Mouse (Mus musculus): ENCODE data around the gene D930020B18Rik. TPM values are rescaled to one million over a fixed set of nuclear protein-coding genes. Genes with fewer than 3 reads are reported as not detected.

D930020B18Rik gene
- not detected in 2 replicates for polyA plus RNA-seq (2012; ENCODE audit: insufficient read depth, insufficient read length, low replicate concordance, missing spikeins)

DNA sequence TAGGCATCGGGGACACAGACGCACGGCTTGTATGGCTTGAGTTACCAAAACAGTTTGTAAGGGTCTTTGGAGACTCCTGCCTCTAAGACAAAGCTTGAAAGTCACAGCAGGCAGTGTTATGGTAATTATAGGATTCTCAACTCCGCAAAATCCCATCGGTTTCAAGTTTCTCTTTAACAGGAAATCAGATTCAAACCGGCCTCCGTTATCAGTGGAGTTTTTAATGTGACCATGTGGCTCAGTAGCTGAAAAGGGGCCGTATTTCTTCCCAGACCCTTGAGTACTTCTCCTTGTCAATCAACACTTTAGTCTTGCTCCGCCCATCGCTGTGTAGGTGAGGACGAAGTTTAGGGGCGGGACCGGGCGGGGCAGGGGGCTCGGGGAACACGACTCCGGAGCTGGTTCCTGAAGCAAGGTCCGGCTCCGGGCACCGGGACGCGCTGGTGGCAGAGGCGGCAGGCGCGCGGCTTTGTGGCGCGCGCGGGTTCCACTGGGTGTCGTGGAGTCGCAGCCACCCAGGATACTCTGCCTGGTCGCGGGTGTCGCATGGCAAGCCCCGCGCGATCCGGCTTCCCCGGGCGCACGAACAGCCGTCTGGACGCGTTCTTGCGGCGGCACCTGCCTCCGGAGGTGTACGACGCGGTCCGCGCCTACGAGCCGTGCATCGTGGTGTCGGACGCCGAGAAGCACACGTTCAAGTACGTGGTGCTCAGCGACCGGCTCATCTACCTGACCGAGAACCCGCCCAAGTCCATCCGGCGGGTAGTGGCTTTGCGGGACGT is at the start of gene D930020B18Rik:
Gene D930020B18Rik (plus strand): TSS at position 317 of the 782 bp plus-strand sequence.
- TF ChIP-seq CTCF (IDR thresholded peaks at IDR 0.05; ENCODE audit: insufficient read depth, low read depth, low read length), result no peak
- 0 out of 2 replicates have a peak, but pooled peaks have one; percentile 15 for TF ChIP-seq POLR2A (IDR thresholded peaks at IDR 0.05; ENCODE audit: insufficient read depth, low read depth, low read length)
- Histone ChIP-seq H3K4me3 (ENCODE audit: insufficient read depth, low read depth, low read length) (peak within 1 kb of the TSS; percentile 54), H3K4me1 (ENCODE audit: control insufficient read depth, insufficient read depth, low read length) (peaks cover 15% of the 10 kb centered on the region), H3K27ac (ENCODE audit: insufficient read depth, low read depth, low read length) (no peak within 1 kb of the TSS)
- under 1% methylated on average over 69 of the region's 69 CpGs for WGBS

DNA sequence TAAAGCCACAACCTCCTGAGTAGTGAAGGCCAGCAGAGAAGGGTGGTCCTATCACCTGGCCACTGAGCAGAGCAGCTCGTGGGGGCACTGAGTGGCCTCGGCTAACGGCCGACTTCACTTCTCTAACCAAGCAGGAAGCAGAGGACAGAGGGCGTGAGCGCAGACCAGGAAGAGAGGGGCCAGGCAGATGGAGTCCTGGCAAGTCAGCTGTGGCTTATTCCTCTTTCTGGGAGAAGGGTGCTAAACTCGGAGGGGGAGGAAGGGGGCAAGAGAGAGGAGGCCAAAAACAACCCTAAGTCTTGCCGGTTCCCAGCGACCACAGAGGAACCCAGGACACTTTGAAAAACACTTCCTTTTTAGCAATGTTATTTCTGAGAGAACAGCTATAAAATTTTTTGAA is 44.8 kb upstream of the D930020B18Rik start:
- WGBS, result 87% methylated on average over 9 of the region's 9 CpGs
- Histone ChIP-seq H3K4me3 (ENCODE audit: insufficient read depth, low read depth, low read length) (no peak overlapping the region), H3K4me1 (ENCODE audit: control insufficient read depth, insufficient read depth, low read length) (no peaks in the 10 kb centered on the region), H3K27ac (ENCODE audit: insufficient read depth, low read depth, low read length) (no peak overlapping the region)
- no peak for TF ChIP-seq CTCF (IDR thresholded peaks at IDR 0.05; ENCODE audit: insufficient read depth, low read depth, low read length)
- no peak for TF ChIP-seq POLR2A (IDR thresholded peaks at IDR 0.05; ENCODE audit: insufficient read depth, low read depth, low read length)

DNA sequence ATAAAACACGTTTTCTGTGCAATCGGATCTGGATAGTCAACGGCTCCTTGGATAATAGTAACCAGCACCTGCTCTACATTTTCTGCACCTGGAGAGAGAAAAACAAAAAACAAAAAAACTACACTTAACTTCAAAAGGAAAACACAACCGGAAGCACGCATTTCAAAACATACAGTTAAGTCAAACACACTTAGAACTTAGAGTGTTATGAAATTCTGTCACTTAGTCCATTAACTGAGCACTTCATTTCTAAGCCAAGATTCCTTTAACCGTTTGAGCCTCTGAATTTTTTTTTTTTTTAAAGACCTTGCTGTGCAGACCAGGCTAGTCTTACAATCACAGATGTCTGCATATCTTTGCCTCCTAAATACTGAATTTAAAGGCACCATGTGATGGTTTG is 40.1 kb upstream of the D930020B18Rik start:
- 76% methylated on average over 6 of the region's 6 CpGs for WGBS
- Histone ChIP-seq H3K4me3 (ENCODE audit: insufficient read depth, low read depth, low read length) (no peak overlapping the region), H3K4me1 (ENCODE audit: control insufficient read depth, insufficient read depth, low read length) (no peaks in the 10 kb centered on the region), H3K27ac (ENCODE audit: insufficient read depth, low read depth, low read length) (no peak overlapping the region)
- no peak for TF ChIP-seq CTCF (IDR thresholded peaks at IDR 0.05; ENCODE audit: insufficient read depth, low read depth, low read length)
- TF ChIP-seq POLR2A (IDR thresholded peaks at IDR 0.05; ENCODE audit: insufficient read depth, low read depth, low read length), result no peak

- TF ChIP-seq CTCF (IDR thresholded peaks at IDR 0.05; ENCODE audit: insufficient read depth, low read depth, low read length), result no peak
- TF ChIP-seq POLR2A (IDR thresholded peaks at IDR 0.05; ENCODE audit: insufficient read depth, low read depth, low read length), result no peak
- Histone ChIP-seq H3K4me1 (ENCODE audit: control insufficient read depth, insufficient read depth, low read length) (no peaks in the 10 kb centered on the region), H3K4me3 (ENCODE audit: insufficient read depth, low read depth, low read length) (no peak overlapping the region), H3K27ac (ENCODE audit: insufficient read depth, low read depth, low read length) (no peak overlapping the region)
- 91% methylated on average over 4 of the region's 4 CpGs for WGBS
Observed at GRCm38 (mm10) chr10:121603556-121603955, 37.8 kb upstream of the D930020B18Rik start.

GRCm38 (mm10) chr10:121604632-121605344 is 36.6 kb upstream of the D930020B18Rik start:
- H3K4me1 ChIP-seq (ENCODE audit: control insufficient read depth, insufficient read depth, low read length), result no peaks in the 10 kb centered on the region
- TF ChIP-seq POLR2A (IDR thresholded peaks at IDR 0.05; ENCODE audit: insufficient read depth, low read depth, low read length) (no peak), CTCF (IDR thresholded peaks at IDR 0.05; ENCODE audit: insufficient read depth, low read depth, low read length) (no peak)
- H3K27ac ChIP-seq (ENCODE audit: insufficient read depth, low read depth, low read length), result no peak overlapping the region
- 91% methylated on average over 13 of the region's 13 CpGs for WGBS
- H3K4me3 ChIP-seq (ENCODE audit: insufficient read depth, low read depth, low read length), result no peak overlapping the region

- H3K27ac ChIP-seq (ENCODE audit: insufficient read depth, low read depth, low read length), result no peak overlapping the region
- 94% methylated on average over 10 of the region's 10 CpGs for WGBS
- peaks cover 3% of the 10 kb centered on the region; the same call in 1 of the 2 replicates for H3K4me1 ChIP-seq (ENCODE audit: control insufficient read depth, insufficient read depth, low read length)
- H3K4me3 ChIP-seq (ENCODE audit: insufficient read depth, low read depth, low read length), result no peak overlapping the region
- no peak for TF ChIP-seq CTCF (IDR thresholded peaks at IDR 0.05; ENCODE audit: insufficient read depth, low read depth, low read length)
Observed at GRCm38 (mm10) chr10:121608177-121608576, 33.2 kb upstream of the D930020B18Rik start.

GRCm38 (mm10) chr10:121611587-121611986 is 29.8 kb upstream of the D930020B18Rik start:
- 66% methylated on average over 10 of the region's 10 CpGs for WGBS
- H3K4me3 ChIP-seq (ENCODE audit: insufficient read depth, low read depth, low read length), result no peak overlapping the region
- peaks cover 5% of the 10 kb centered on the region; the same call in 1 of the 2 replicates for H3K4me1 ChIP-seq (ENCODE audit: control insufficient read depth, insufficient read depth, low read length)
- H3K27ac ChIP-seq (ENCODE audit: insufficient read depth, low read depth, low read length), result no peak overlapping the region
- TF ChIP-seq POLR2A (IDR thresholded peaks at IDR 0.05; ENCODE audit: insufficient read depth, low read depth, low read length) (no peak), CTCF (IDR thresholded peaks at IDR 0.05; ENCODE audit: insufficient read depth, low read depth, low read length) (no peak)

DNA sequence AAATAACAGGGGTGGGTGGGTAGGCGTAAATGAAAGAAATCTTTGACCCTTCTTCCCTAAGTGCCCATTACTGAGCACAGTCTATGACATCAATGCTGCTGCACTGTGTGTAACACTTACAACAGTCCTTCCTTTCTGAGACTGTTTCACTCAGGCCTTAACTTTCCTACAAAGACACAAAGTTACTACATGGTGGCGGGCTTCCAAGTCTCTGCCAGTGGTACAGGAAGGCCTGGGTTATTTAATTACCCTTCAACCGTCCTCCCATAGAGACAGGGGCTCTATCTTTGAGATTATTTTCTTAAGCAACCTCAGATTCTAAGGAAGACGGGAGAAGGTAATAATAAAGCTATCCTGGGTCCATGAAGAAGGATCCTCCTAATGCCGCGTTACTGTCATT is 28.9 kb upstream of the D930020B18Rik start:
- Histone ChIP-seq H3K4me3 (ENCODE audit: insufficient read depth, low read depth, low read length) (no peak overlapping the region), H3K4me1 (ENCODE audit: control insufficient read depth, insufficient read depth, low read length) (peaks cover 5% of the 10 kb centered on the region; the same call in 1 of the 2 replicates), H3K27ac (ENCODE audit: insufficient read depth, low read depth, low read length) (no peak overlapping the region)
- WGBS, result 86% methylated on average over 6 of the region's 6 CpGs
- no peak for TF ChIP-seq CTCF (IDR thresholded peaks at IDR 0.05; ENCODE audit: insufficient read depth, low read depth, low read length)
- TF ChIP-seq POLR2A (IDR thresholded peaks at IDR 0.05; ENCODE audit: insufficient read depth, low read depth, low read length), result no peak

DNA sequence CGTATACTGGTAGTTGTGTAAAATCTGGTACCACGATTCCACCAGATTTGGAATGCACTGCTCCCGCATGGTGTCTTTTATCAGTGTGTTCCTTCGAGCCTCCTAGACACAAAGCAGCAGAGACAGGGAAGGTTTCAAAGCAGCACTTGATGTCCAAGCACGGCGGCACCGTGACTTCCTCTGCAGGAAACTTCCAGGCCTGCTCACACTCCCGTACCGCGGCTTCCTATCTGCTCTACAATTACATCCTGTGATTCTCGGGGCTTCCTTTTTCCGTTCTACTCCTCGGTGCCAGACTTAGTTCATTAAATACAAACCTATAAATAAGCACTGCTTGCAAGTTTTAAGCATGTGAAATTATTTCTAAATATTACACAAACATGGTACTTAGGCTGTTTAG is 27.8 kb upstream of the D930020B18Rik start:
- Histone ChIP-seq H3K4me1 (ENCODE audit: control insufficient read depth, insufficient read depth, low read length) (peaks cover 5% of the 10 kb centered on the region; the same call in 1 of the 2 replicates), H3K27ac (ENCODE audit: insufficient read depth, low read depth, low read length) (peak overlapping the region; percentile 45; the same call in 1 of the 2 replicates), H3K4me3 (ENCODE audit: insufficient read depth, low read depth, low read length) (no peak overlapping the region)
- no peak for TF ChIP-seq POLR2A (IDR thresholded peaks at IDR 0.05; ENCODE audit: insufficient read depth, low read depth, low read length)
- no peak for TF ChIP-seq CTCF (IDR thresholded peaks at IDR 0.05; ENCODE audit: insufficient read depth, low read depth, low read length)
- WGBS, result 69% methylated on average over 13 of the region's 13 CpGs
